Mouse (Mus musculus) megakaryocyte, embryonic 14.5 days (primary cell): Measurements from ENCODE around the gene Ctns.

Experiments
- FLI1 ChIP-seq: IDR thresholded peaks from 2 replicates; pipeline ENCODE4 v1.6.1; 2012; ENCODE audit warnings: low read length, inconsistent platforms, mixed read lengths
- GATA1 ChIP-seq: IDR thresholded peaks from 3 replicates; pipeline ENCODE4 v1.6.1; 2012; ENCODE audit warnings: mixed read lengths, low read length, inconsistent platforms, borderline replicate concordance

DNA sequence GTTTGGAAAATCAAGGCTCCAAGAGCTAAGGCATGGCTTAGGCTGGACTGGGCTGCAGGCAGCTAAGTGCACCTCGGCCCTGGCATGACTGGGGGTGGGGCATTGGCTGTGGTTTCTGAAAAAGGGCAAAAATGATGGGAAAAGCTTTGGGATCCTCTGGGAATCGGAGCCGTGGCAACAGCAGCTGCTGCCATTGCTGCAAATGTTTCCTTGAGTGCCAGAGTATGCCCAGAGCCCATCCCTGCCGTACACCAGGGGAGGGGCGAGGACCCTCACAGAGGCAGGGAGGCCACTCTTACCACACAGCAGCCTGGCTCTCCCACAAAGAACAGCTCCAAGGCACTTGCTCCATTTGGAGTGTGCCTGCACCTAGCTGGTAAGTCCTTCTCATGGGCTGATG is 35.1 kb upstream of the Ctns start, which contains the start of gene Trpv1:
- TF ChIP-seq GATA1 (no peak), FLI1 (no peak)
